Mouse (Mus musculus) inflammation-experienced regulatory T-cells, adult 6 months (primary cell): ENCODE data around the gene Hpdl. TPM values are rescaled to one million over a fixed set of nuclear protein-coding genes. Genes with fewer than 3 reads are reported as not detected.
"Not testable (repeated sequence)": the region's sequence is repeated elsewhere in the genome, so short reads cannot be mapped to it uniquely, and the experiment has no call there.

Experiments
- ATAC-seq: one replicate; pipeline ENCODE4 v1.8.0; 2017
- polyA plus RNA-seq, 3 experiments: library from polyadenylated mRNA; unstranded; fragments of 100-300 nt; shearing (Covaris generic); gene quantifications; one replicate each; pipeline ENCODE4 v1.2.1; 2017

Hpdl gene
- polyA plus RNA-seq: under 1 TPM in 2 of 3 experiments, not detected in 1; 0.32 to 0.74 TPM

GRCm38 (mm10) chr4:116821694-116822016 lies at the start of gene Hpdl:
Gene Hpdl, minus strand, starts transcription at chr4:116821707.
- ATAC-seq: peak; percentile 26

DNA sequence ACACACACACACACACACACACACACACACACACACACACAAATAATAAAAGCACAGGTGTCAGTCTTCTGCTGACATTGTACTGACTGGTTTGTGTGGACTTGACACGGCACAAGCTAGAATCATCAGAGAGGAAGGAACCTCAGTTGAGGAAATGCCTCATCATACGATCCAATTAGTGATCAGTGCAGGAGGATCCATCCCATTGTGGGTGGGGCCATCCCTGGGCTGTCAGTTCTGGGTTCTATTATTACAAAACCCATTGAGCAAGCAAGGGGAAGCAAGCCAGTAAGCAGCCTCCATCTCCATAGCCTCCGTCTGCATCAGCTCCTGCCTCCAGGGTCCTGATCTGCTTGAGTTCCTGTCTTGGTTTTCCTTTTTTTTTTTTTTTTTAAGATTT lies 48.4 kb upstream of the Hpdl start:
- ATAC-seq: no peak

DNA sequence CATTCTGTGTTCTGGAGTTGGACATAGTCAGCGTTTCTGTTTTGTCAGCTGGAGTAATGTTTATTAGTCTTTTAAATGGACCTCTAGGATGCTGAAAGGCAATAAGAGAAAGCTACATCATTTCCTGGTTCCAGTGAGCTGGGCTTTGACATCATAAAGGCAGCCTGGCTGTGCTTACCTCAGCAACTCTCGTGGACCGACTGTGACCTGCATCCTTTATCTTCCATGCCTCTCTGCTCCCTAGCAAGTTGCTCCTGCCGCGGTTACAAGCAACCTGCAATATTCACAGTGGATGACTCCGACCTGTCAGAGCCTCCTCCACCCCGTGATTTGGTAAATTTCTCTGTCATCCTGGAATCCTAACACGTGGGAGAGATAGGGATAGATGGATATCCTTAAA lies 40.5 kb upstream of the Hpdl start:
- no peak for ATAC-seq

DNA sequence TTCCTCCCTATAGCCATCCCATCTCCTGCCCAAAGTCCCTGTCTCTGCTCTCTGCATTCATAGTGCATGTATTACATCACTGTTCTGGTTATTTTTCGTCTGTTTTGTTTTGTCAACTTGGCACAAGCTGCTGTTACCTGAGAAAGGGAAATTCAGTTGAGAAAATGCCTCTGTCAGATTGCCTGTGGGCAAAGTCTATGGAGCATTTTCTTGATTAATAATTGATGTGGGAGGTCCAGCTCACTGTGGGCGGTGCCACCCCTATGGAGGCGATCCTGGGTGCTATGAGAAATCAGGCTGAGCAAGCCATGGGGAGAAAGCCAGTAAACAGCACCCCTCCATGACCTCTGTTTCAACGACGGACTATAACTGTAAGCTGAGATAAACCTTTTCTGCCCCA lies 38.2 kb upstream of the Hpdl start:
- no peak for ATAC-seq

DNA sequence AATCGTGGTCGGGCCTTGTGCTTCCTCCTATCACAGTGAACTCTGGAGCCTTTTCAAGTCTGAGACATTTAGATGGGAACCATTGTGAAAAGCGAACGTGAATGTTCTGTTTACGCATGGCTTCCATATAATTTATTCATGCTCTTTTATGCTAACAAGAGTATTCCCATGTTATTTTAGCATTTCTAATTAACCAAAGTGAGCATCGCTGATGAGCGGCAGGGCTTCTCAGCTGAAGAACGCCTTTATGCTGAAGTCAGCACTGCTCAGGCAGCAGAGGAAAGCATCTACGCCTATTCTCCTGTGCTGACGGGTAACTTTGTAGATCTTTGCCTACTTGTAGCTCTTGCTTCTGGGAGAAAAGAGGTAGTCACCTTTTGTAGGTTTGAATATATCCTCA lies 35.7 kb upstream of the Hpdl start:
- ATAC-seq: no peak

DNA sequence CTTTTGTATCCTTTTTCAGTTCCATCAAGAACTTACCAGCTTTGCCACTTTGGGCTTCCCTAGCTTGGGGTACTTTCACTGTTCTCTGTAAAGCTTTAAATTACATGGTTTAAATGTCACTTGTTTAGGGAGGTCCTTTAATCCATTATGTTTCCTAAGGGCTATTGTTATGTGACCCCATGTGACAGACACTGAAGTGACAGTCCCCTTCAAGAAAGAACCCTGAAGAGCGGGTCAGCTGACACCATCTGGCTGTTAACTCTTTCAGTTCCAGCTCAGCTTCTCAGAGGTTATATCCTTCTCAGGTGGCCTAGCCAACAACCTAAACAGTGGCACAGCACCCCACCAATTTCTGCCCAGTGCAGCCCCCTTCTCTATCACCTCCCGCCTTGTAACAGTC lies 32.8 kb upstream of the Hpdl start:
- no peak for ATAC-seq

GRCm38 (mm10) chr4:116849901-116850300 lies 28.4 kb upstream of the Hpdl start:
- no peak for ATAC-seq

- no peak for ATAC-seq
Observed at GRCm38 (mm10) chr4:116844324-116844723, 22.8 kb upstream of the Hpdl start.

DNA sequence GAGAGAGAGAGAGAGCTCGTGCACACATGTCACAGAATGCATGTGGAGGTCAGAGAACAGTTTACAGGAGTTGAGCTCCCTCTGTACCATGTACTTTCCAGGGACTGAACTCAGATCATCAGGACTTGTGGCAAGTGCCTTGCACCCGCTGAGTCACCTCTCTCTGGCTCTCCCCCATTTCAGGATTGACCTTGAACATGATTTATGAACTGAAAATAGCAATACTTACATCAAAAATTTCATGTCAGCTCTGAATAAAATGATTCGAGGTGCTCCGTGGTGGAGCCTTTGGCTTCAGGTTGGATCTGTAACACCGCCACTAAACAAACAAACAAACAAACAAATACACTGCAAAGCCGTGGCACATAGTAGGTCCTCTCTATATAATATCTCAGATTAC lies 19.3 kb upstream of the Hpdl start:
- ATAC-seq: no peak

- not testable (repeated sequence) for ATAC-seq
Observed at GRCm38 (mm10) chr4:116840096-116840495, 18.6 kb upstream of the Hpdl start.

- no peak for ATAC-seq
Observed at GRCm38 (mm10) chr4:116838999-116839398, 17.5 kb upstream of the Hpdl start.

DNA sequence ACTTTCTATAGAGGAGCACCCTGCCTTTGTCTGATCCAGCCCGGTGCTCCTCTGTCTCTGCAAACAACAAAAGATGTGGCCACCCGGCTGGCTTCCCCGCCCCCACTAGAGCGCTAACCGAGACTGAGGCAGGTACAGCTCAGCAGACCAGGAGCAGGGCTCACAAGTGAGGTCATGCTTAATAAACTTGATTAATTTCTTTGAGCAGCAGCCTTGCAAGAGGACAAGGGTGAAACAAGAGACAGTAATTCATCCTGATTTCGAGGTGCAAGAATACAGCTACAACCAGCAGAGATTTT lies 8.5 kb upstream of the Hpdl start:
- ATAC-seq: no peak

GRCm38 (mm10) chr4:116829364-116830069 lies 8.0 kb upstream of the Hpdl start:
- ATAC-seq: no peak

DNA sequence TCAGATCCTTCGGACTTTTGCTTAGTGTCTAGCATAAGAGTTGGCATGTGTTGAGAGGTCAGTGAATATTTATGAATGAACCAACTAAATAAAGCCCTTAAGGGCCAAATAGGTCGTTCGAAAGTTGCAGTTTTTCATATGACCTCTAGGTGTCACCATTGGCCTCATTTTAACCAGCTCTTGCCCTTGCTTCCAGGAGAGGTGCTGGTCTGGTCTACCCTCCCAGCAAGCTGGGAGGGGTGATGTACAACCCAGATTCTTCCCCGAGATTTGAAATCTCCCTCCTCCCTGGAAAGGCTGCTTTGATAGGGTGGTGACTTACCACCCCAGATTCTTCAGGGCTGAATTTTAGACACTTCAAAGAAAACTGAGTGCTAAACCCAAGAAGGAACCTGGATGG lies 6.3 kb upstream of the Hpdl start:
- peak; percentile 61 for ATAC-seq

DNA sequence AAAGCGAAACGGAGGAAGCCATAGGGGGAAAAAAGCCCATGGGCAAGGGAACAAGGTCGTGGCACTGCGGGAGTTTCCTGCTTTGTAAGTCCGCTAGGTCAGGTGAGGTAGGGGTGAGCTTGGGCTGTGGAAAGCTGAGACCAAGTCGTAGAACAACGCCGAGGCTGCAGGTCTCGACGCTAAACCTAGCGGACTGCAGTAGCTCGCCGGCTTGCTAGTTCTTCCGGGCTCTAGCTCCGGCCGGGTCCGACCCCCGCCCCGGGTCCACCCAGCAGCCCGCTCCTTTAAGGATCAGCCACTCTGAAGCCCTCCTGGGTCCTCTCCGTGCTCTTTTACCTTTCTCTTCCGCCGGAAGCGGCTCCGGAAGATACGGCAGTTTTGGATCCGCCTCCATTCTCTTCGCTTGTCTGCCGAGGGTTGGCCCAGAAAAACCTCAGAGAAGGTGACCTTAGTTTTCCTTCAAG lies 3.1 kb upstream of the Hpdl start:
- peak; percentile 86 for ATAC-seq

GRCm38 (mm10) chr4:116820902-116821693 lies 409 bp downstream of the Hpdl start:
- ATAC-seq: peak; percentile 61

- ATAC-seq: no peak
Observed at GRCm38 (mm10) chr4:116819968-116820901, 1.3 kb downstream of the Hpdl start.

- no peak for ATAC-seq
Observed at GRCm38 (mm10) chr4:116817486-116817885, 4.0 kb downstream of the Hpdl start.

DNA sequence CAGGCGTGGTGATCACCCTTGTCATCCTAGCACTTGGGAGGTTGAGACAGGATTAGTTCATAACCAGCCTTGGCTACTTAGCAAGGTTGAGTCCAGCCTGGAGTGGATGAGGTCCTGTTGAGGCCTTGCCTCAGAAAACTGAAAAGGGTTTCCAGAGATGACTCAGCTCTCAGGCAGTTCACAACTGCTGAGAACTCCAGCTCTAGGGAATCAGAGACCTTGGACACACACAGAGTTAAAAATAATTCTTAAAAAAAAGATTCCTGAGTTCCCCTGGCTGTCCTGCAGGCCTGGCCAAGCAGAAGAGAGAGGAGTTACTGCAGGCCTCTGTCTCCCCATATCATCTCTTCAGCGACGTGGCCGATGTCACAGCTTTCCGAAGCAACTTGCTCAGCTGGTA lies 6.2 kb downstream of the Hpdl start:
- no peak for ATAC-seq

DNA sequence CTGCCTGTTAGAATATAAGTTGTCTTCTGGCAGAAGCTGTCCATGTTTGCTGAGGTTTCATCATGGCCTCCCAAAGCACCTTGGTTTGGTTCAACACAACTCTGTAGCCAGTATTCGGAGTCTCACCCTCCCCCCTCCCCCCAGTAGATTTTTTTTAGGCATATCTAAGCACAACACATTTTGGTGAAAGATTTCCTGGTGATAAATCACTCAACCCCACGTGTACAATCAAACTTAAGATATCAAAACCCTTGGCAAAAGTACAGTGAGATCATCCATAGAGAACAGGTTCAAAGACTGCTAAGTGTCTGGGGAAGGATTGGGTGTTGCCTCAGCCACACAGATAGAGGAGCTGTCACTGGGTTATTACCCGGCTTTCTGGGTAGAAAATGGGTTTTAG lies 10.5 kb downstream of the Hpdl start:
- no peak for ATAC-seq

DNA sequence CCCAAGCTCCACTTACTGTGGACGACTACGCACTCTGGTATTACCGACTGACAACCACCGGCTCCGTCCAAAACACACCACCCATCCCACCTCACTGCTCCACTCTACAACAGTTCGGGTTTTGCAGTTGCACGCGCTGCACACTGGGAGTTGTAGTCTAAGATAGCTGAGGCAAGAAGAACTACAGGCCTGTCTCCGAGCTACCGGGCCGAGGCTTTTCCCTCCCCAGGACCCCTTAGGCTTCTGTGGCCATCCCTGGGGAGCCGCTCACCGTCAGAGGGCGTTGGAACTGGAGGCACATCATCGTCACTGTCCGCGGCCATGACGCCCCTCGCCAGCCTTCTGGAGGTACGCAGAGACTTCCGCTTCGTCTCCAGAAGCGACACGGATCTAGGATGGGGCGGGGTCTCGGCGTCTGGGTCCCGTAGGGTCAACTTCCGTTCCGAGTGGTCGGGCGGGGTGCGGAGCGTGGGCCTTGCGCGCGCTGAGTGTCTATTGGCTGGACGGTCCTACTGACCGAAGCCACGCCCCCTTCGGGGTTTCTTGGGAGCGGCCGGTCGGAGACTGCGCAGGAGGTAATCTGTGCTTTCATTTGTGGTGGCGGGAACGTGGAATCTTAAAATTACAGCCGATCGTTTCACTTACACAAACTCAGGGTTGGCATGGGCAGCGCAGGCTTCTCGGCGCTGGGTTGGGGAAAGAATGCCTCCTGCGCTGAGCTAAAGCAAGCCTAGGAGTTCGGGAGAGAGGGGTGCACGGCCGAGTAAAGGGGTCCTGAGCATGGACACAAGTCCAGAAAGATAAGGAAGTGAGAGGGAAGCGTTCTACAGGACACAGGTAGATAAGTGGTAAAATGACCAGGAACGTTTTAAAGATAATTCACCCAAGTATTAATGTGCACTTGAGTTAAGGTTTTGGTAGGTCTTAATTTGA lies 14.0 kb downstream of the Hpdl start, which contains the start of the genes Toe1 and Mutyh:
Gene Toe1 (minus strand): TSS at position 444 of the 933 bp plus-strand sequence.
Gene Mutyh (plus strand): TSS at position 527 of the 933 bp plus-strand sequence.
- ATAC-seq: peak; percentile 98

GRCm38 (mm10) chr4:116799901-116800300 lies 21.6 kb downstream of the Hpdl start:
- ATAC-seq: peak; percentile 75
